Mouse (Mus musculus) spleen, adult 18-20 months (tissue): Measurements from ENCODE around the gene Igfbp6.

Experiments used
- DNase-seq, 2 experiments: peaks; one replicate each; pipeline ENCODE4 v3.0.0; 2022; ENCODE audit warnings: mixed read lengths in 2 of 2

Igfbp6 gene

GRCm38 (mm10) chr15:102144274-102144711 lies at the start of gene Igfbp6:
Gene Igfbp6, plus strand, starts transcription at chr15:102144362.
- DNase-seq = no peak

- no peak for DNase-seq
These were observed 49.2 kb upstream of the Igfbp6 start for GRCm38 (mm10) chr15:102094988-102095387.

GRCm38 (mm10) chr15:102097147-102097915 lies 46.8 kb upstream of the Igfbp6 start:
- DNase-seq = no peak

GRCm38 (mm10) chr15:102097991-102098555 lies 46.1 kb upstream of the Igfbp6 start:
- no peak for DNase-seq

GRCm38 (mm10) chr15:102099260-102099659 lies 44.9 kb upstream of the Igfbp6 start:
- DNase-seq = no peak

- no peak for DNase-seq
These were observed 44.4 kb upstream of the Igfbp6 start for GRCm38 (mm10) chr15:102099771-102100160.

- DNase-seq = peak; percentile 49 to 67
These were observed 43.8 kb upstream of the Igfbp6 start, which contains the start of gene Tns2 for GRCm38 (mm10) chr15:102100161-102100981. Gene Tns2, plus strand, starts transcription at chr15:102100413.

- no peak for DNase-seq
These were observed 43.0 kb upstream of the Igfbp6 start for GRCm38 (mm10) chr15:102100996-102101671.

- no peak for DNase-seq
These were observed 42.3 kb upstream of the Igfbp6 start for GRCm38 (mm10) chr15:102101672-102102541.

GRCm38 (mm10) chr15:102102548-102103121 lies 41.5 kb upstream of the Igfbp6 start:
- DNase-seq = no peak

GRCm38 (mm10) chr15:102103371-102103946 lies 40.7 kb upstream of the Igfbp6 start:
- DNase-seq = no peak

- DNase-seq = peak in 1 of 2 experiments; percentile 25
These were observed 40.1 kb upstream of the Igfbp6 start for GRCm38 (mm10) chr15:102103947-102104555.

- DNase-seq = no peak
These were observed 38.8 kb upstream of the Igfbp6 start for GRCm38 (mm10) chr15:102105360-102105759.

GRCm38 (mm10) chr15:102105764-102106730 lies 38.1 kb upstream of the Igfbp6 start:
- DNase-seq = peak in 1 of 2 experiments; percentile 31

GRCm38 (mm10) chr15:102106754-102107456 lies 37.3 kb upstream of the Igfbp6 start:
- DNase-seq = no peak

- peak in 1 of 2 experiments; percentile 73 for DNase-seq
These were observed 36.2 kb upstream of the Igfbp6 start for GRCm38 (mm10) chr15:102107689-102108573.
